Mouse (Mus musculus) hindbrain, embryonic 10.5 days (tissue): ENCODE data around the gene Ccdc88c. TPM values are rescaled to one million over a fixed set of nuclear protein-coding genes. Genes with fewer than 3 reads are reported as not detected.

Experiments used
- DNase-seq: peaks from one replicate; pipeline ENCODE4 v3.0.0-alpha.2; 2017; ENCODE audit warnings: low spot score
- H3K27ac ChIP-seq: fragments of 300-500 bp; sonication (generic); 2 replicates; pipeline ENCODE4 v1.5.1; 2016; ENCODE audit warnings: mild to moderate bottlenecking, moderate library complexity
- H3K27me3 ChIP-seq: fragments of 300-500 bp; sonication (generic); 2 replicates; pipeline ENCODE4 v1.6.1; 2016; ENCODE audit warnings: mild to moderate bottlenecking; ENCODE audit not compliant: poor library complexity, insufficient read depth, severe bottlenecking
- H3K36me3 ChIP-seq: fragments of 300-500 bp; sonication (generic); 2 replicates; pipeline ENCODE4 v1.6.1; 2016; ENCODE audit warnings: mild to moderate bottlenecking, moderate library complexity
- H3K4me1 ChIP-seq: fragments of 300-500 bp; sonication (generic); replicated peaks from 2 replicates; pipeline ENCODE4 v1.6.1; 2016; ENCODE audit warnings: mild to moderate bottlenecking
- H3K4me3 ChIP-seq: fragments of 300-500 bp; sonication (generic); 2 replicates; pipeline ENCODE4 v1.5.1; 2016; ENCODE audit warnings: mild to moderate bottlenecking, moderate library complexity
- H3K9me3 ChIP-seq: fragments of 300-500 bp; sonication (generic); 2 replicates; pipeline ENCODE4 v1.6.1; 2016; ENCODE audit warnings: mild to moderate bottlenecking, moderate library complexity
- WGBS: fragments of 180-500 bp; shearing (Covaris S2); methylation state at CpG from one replicate; pipeline ENCODE4 v1.1.7; 2016; 5-methylcytosine and 5-hydroxymethylcytosine counted together
- polyA plus RNA-seq: library from polyadenylated mRNA; unstranded; fragments of >200 nt; fragmentation: Nextera tagmentation; extraction: Ambion mirVana; gene quantifications from 2 replicates; pipeline ENCODE4 v1.2.1, GENCODE M21; 2016

The Ccdc88c gene
- polyA plus RNA-seq, 1 experiment from 2014 or later = 13.3 TPM

- no peak for DNase-seq
- WGBS = 83% methylated on average over 7 of the region's 7 CpGs
- 0 out of 2 replicates have a peak, but pooled peaks cover 3% of the 10 kb centered on the region for H3K4me1 ChIP-seq
- H3K27ac ChIP-seq = no peak overlapping the region
- no peak overlapping the region for H3K4me3 ChIP-seq
- H3K9me3 ChIP-seq = no peaks in the 10 kb centered on the region
- H3K27me3 ChIP-seq = no peaks in the 10 kb centered on the region
- peaks cover 65% of the 10 kb centered on the region for H3K36me3 ChIP-seq
These were observed 59.0 kb downstream of the Ccdc88c start for GRCm38 (mm10) chr12:100969808-100970207.

- DNase-seq = no peak
- Histone ChIP-seq H3K36me3 (peaks cover 79% of the 10 kb centered on the region), H3K4me1 (no peaks in the 10 kb centered on the region), H3K27ac (no peak overlapping the region), H3K27me3 (no peaks in the 10 kb centered on the region), H3K9me3 (no peaks in the 10 kb centered on the region), H3K4me3 (no peak overlapping the region)
- 93% methylated on average over 12 of the region's 12 CpGs for WGBS
These were observed 61.5 kb downstream of the Ccdc88c start for GRCm38 (mm10) chr12:100967383-100967782.

- Histone ChIP-seq H3K36me3 (peaks cover 89% of the 10 kb centered on the region), H3K4me1 (no peaks in the 10 kb centered on the region), H3K9me3 (no peaks in the 10 kb centered on the region), H3K27me3 (no peaks in the 10 kb centered on the region), H3K27ac (no peak overlapping the region), H3K4me3 (no peak overlapping the region)
- WGBS = 87% methylated on average over 9 of the region's 9 CpGs
- DNase-seq = no peak
These were observed 62.6 kb downstream of the Ccdc88c start for GRCm38 (mm10) chr12:100966253-100966652.

- WGBS = 93% methylated on average over 3 of the region's 3 CpGs
- no peak for DNase-seq
- H3K36me3 ChIP-seq = peaks cover 91% of the 10 kb centered on the region
These were observed 63.6 kb downstream of the Ccdc88c start for GRCm38 (mm10) chr12:100965298-100965697.

GRCm38 (mm10) chr12:100958621-100959592, 69.9 kb downstream of the Ccdc88c start:
- WGBS = 63% methylated on average over 15 of the region's 15 CpGs
- no peak for DNase-seq
- no peaks in the 10 kb centered on the region; the same call in 1 of the 2 replicates for H3K27me3 ChIP-seq
- H3K4me3 ChIP-seq = no peak overlapping the region
- peaks cover 64% of the 10 kb centered on the region for H3K36me3 ChIP-seq
- peaks cover 36% of the 10 kb centered on the region for H3K4me1 ChIP-seq
- H3K9me3 ChIP-seq = no peaks in the 10 kb centered on the region
- H3K27ac ChIP-seq = no peak overlapping the region

More at GRCm38 (mm10) chr12:100965298-100965697, 63.6 kb downstream of the Ccdc88c start:
- no peaks in the 10 kb centered on the region for H3K4me1 ChIP-seq
- H3K9me3 ChIP-seq = no peaks in the 10 kb centered on the region
- no peak overlapping the region for H3K4me3 ChIP-seq
- H3K27me3 ChIP-seq = no peaks in the 10 kb centered on the region
- H3K27ac ChIP-seq = no peak overlapping the region

- Histone ChIP-seq H3K9me3 (no peaks in the 10 kb centered on the region), H3K4me3 (no peak overlapping the region), H3K27ac (peak overlapping the region; percentile 71), H3K27me3 (no peaks in the 10 kb centered on the region; the same call in 1 of the 2 replicates), H3K36me3 (peaks cover 60% of the 10 kb centered on the region), H3K4me1 (peaks cover 39% of the 10 kb centered on the region)
- 15% methylated on average over 5 of the region's 5 CpGs for WGBS
- peak; percentile 84 for DNase-seq
These were observed 70.8 kb downstream of the Ccdc88c start for GRCm38 (mm10) chr12:100958006-100958405.

- Histone ChIP-seq H3K4me1 (peaks cover 47% of the 10 kb centered on the region), H3K27ac (peak overlapping the region; percentile 71), H3K27me3 (no peaks in the 10 kb centered on the region; the same call in 1 of the 2 replicates), H3K9me3 (no peaks in the 10 kb centered on the region), H3K4me3 (no peak overlapping the region), H3K36me3 (peaks cover 56% of the 10 kb centered on the region)
- peak; percentile 38 for DNase-seq
- WGBS = 27% methylated on average over 3 of the region's 3 CpGs
These were observed 71.6 kb downstream of the Ccdc88c start for GRCm38 (mm10) chr12:100957257-100957656.

GRCm38 (mm10) chr12:100956825-100957224, 72.0 kb downstream of the Ccdc88c start:
- no peak overlapping the region for H3K4me3 ChIP-seq
- 19% methylated on average over 4 of the region's 4 CpGs for WGBS
- H3K27ac ChIP-seq = peak overlapping the region; percentile 71
- no peaks in the 10 kb centered on the region for H3K9me3 ChIP-seq
- H3K27me3 ChIP-seq = no peaks in the 10 kb centered on the region; the same call in 1 of the 2 replicates
- H3K36me3 ChIP-seq = peaks cover 54% of the 10 kb centered on the region
- peaks cover 48% of the 10 kb centered on the region for H3K4me1 ChIP-seq
- peak; percentile 20 for DNase-seq

GRCm38 (mm10) chr12:100956028-100956427, 72.8 kb downstream of the Ccdc88c start:
- H3K36me3 ChIP-seq = peaks cover 55% of the 10 kb centered on the region
- H3K9me3 ChIP-seq = no peaks in the 10 kb centered on the region
- no peak for DNase-seq
- WGBS = 100% methylated on average over 2 of the region's 2 CpGs
- H3K4me3 ChIP-seq = no peak overlapping the region
- no peaks in the 10 kb centered on the region; the same call in 1 of the 2 replicates for H3K27me3 ChIP-seq
- H3K4me1 ChIP-seq = peaks cover 48% of the 10 kb centered on the region
- peak overlapping the region; percentile 71 for H3K27ac ChIP-seq

- H3K27me3 ChIP-seq = no peaks in the 10 kb centered on the region; the same call in 1 of the 2 replicates
- H3K27ac ChIP-seq = no peak overlapping the region
- no peak overlapping the region for H3K4me3 ChIP-seq
- peaks cover 43% of the 10 kb centered on the region for H3K4me1 ChIP-seq
- 69% methylated on average over 8 of the region's 8 CpGs for WGBS
- H3K36me3 ChIP-seq = peaks cover 56% of the 10 kb centered on the region
- H3K9me3 ChIP-seq = no peaks in the 10 kb centered on the region
- DNase-seq = no peak
These were observed 74.9 kb downstream of the Ccdc88c start for GRCm38 (mm10) chr12:100953926-100954325.

- peak overlapping the region; percentile 73 for H3K27ac ChIP-seq
- WGBS = 44% methylated on average over 9 of the region's 9 CpGs
- DNase-seq = peak; percentile 74
- H3K27me3 ChIP-seq = no peaks in the 10 kb centered on the region; the same call in 1 of the 2 replicates
- H3K4me1 ChIP-seq = peaks cover 28% of the 10 kb centered on the region
- peaks cover 71% of the 10 kb centered on the region for H3K36me3 ChIP-seq
- no peak overlapping the region for H3K4me3 ChIP-seq
- H3K9me3 ChIP-seq = no peaks in the 10 kb centered on the region
These were observed 76.5 kb downstream of the Ccdc88c start for GRCm38 (mm10) chr12:100952193-100952931.

- Histone ChIP-seq H3K27ac (no peak overlapping the region), H3K36me3 (peaks cover 88% of the 10 kb centered on the region), H3K9me3 (0 out of 2 replicates have a peak, but pooled peaks cover 2% of the 10 kb centered on the region), H3K27me3 (no peaks in the 10 kb centered on the region), H3K4me1 (peaks cover 11% of the 10 kb centered on the region), H3K4me3 (no peak overlapping the region)
- DNase-seq = no peak
- WGBS = 81% methylated on average over 5 of the region's 5 CpGs
These were observed 79.7 kb downstream of the Ccdc88c start for GRCm38 (mm10) chr12:100949146-100949545.
